Mouse (Mus musculus): ENCODE measurements around the gene Plac1.

GRCm38 (mm10) chrX:53118631-53119030, 121.3 kb downstream of the Plac1 start:
- TF ChIP-seq CTCF (IDR thresholded peaks at IDR 0.05; ENCODE audit: low read depth), result no peak
- no peak for TF ChIP-seq EP300 (IDR thresholded peaks at IDR 0.05; ENCODE audit: low read depth)
